Mouse (Mus musculus): ENCODE results near the gene Cyp2w1.

DNA sequence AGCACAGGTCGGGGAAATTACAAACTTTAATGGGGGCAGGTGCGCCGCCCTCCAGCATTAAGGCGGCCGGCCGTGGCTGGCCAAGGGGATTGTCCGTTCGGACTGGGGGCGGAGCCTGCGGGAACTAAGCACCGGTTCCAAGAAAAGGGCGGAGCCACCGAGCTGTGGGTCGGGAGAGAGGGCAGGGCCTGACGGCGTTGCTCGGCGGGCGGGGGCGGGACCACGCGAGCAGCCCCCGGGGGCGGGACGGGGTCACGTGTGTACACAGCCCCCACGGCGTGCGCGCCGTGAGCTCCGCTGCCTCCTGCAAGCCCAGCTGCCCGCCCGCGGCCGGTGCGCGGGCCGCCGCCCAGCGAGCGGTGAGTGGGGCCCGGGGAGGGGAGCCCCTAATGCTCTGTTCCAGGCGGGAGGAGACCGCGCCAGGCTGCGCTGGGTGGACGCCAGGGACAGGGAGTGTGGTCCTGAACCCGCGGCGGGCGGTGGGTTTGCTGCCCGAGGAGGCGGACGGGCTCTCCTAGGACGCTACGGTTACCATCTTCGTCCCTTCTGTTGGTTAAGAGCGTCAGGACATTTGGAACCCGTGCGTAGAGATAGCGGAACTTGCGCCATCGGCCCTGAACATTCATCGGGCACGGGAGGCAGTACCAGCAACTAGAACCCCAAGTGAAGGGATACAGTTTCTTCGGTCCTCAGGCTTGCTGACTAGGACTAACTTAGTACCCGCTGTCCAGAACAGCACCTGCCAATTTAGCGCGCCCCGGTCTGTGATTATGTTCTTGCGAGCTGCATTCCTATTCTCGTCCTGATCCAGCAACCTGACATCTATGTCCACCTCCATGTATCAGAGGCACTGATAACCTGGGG is 28.2 kb downstream of the Cyp2w1 start:
- TF ChIP-seq EP300 (optimal IDR thresholded peaks at IDR 0.05) (no peak), CTCF (IDR thresholded peaks at IDR 0.05; ENCODE audit: low read depth) (no peak)
